Mouse (Mus musculus) heart, adult 8-10 months (tissue): ENCODE measurements around the gene Olfr1120. TPM values are rescaled to one million over a fixed set of nuclear protein-coding genes. Genes with fewer than 3 reads are reported as not detected.
A peak's percentile ranks its signal among the peaks of the same experiment; 100 is the strongest.
"Not testable (repeated sequence)": the region's sequence is repeated elsewhere in the genome, so short reads cannot be mapped to it uniquely, and the experiment has no call there.

Experiments used
- DNase-seq: peaks from one replicate; pipeline ENCODE4 v3.0.0; 2022; ENCODE audit warnings: low spot score
- total RNA-seq, 4 experiments: library from RNA; stranded (reverse); gene quantifications; 2 replicates each; pipeline ENCODE4 v1.2.4; 2022

Olfr1120 gene
- not detected for total RNA-seq

GRCm38 (mm10) chr2:87354515-87354914 is at the start of gene Olfr1120:
Olfr1120 (plus strand) TSS chr2:87354815.
- no peak for DNase-seq

DNA sequence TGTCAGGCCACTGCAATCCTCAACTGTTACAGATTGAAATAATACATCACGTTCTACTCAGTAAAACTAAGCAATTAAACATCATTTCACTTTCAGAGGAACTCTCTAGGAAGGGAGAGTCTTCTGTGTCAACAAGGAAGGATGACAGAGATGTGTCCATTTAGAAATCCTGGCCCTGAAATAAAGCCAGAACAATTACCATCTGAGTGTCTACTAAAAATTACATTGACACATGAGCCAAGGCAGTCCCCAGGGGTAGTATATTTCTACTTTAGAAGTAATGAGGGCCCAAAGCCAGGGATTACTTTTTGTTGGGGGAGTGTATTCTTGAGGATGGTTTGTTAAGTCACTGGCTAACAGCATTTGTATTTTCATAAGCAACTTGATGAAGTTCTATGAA is 47.3 kb upstream of the Olfr1120 start, which contains the start of gene Olfr1118:
TSS of gene Olfr1118 (plus strand) at position 301 of the 400 bp plus-strand sequence.
- no peak for DNase-seq

DNA sequence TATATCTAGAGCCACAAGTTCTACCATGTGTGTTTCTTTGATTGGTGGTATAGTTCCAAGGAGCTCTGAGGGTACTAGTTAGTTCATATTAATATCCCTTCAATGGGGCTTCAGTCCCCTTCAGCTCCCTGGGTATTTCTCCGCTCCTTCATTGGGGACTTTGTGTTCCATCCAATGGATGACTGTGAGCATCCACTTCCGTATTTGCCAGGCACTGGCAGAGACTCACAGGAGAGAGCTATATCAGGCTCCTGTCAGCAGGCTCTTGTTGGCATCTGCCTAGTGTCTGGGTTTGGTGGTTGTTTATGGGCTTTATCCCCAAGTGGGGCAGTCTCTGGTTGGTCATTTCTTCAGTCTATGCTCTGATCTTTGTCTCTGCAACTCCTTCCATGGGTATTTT is 5.5 kb downstream of the Olfr1120 start:
- peak; percentile 11 for DNase-seq

GRCm38 (mm10) chr2:87369595-87369994 is 15.0 kb downstream of the Olfr1120 start, which contains the start of gene Olfr1121:
Olfr1121 (plus strand) TSS chr2:87369895.
- DNase-seq, result no peak

GRCm38 (mm10) chr2:87371726-87372125 is 17.1 kb downstream of the Olfr1120 start:
- DNase-seq, result no peak

DNA sequence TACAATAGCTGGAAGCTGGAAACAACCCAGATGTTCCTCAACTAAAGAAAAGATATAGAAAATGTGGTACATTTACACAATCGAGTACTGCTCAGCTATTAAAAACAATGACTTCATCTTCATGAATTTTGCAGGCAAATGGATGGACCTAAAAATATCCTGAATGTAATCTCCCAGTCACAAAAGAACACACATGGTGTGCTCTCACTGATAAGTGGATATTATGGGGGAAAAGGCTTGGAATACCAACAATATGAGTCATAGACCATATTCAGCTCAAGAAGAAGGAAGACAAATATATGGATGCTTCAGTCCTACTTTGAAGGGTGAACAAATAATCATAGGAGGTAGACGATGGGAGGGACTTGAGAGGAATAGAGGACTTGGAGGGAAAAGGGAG is 29.3 kb downstream of the Olfr1120 start:
- DNase-seq, result no peak

DNA sequence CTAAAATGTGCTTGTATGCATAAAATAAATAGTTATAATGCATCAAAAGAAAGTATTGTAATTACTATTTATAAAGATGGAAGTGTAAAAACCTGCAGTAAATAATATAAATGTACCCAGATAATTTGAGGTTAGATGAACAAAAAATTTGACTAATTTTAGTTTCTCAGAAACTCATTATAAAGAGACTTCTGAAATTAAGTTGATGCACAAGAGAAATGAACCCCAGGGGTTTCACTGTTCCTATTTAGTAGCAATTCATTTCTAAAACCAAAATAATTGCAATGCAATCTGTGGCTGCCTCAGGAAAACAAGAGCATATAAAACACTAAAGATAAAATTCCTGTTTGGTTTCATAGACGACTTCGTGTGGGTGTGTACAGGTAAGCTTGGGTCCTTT is 30.9 kb downstream of the Olfr1120 start, which contains the start of gene Olfr1122:
TSS of gene Olfr1122 (plus strand) at position 301 of the 400 bp plus-strand sequence.
- no peak for DNase-seq

DNA sequence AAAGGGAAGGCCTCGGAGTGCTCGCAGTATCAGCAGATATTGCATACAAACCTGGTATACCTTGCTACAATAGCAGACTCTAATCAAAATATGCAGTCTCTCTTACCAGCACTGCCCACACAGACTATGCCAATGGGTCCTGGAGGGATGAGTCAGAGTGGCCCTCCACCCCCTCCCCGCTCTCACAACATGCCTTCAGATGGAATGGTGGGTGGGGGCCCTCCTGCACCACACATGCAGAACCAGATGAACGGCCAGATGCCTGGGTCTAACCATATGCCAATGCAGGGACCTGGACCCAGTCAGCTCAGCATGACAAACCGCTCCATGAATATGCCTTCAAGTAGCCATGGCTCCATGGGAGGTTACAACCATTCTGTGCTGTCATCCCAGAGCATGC is 39.0 kb downstream of the Olfr1120 start:
- DNase-seq, result not testable (repeated sequence)

DNA sequence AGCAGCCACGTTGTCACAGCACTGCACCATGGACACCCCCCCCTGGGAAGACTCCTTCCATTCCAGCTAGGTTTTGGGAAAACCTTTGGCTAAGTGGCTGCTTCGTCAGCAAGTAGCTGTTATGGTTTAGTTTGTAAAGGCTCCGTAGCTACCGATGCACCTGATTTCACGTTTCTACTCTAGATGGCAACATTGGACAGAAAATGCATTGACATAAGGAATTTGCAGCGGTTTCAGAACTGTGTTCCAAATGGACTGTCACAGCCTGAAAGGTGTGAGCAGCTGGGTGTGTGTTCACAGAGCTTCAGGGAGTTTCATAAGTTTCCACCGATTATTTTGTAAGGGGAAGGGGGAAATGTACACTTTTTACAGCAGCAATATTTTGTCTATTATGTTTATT is 40.1 kb downstream of the Olfr1120 start:
- not testable (repeated sequence) for DNase-seq

Other genes with a start within 250 kb of the Olfr1120 start
- gene Olfr259, start 240.2 kb upstream of the Olfr1120 start, total RNA-seq, result not detected
- not detected for gene Olfr1110, start 214.5 kb upstream of the Olfr1120 start, total RNA-seq
- not detected for gene Olfr1111, start 202.2 kb upstream of the Olfr1120 start, total RNA-seq
- not detected for gene Olfr1112, start 167.0 kb upstream of the Olfr1120 start, total RNA-seq
- not detected for gene Olfr1113, start 145.8 kb upstream of the Olfr1120 start, total RNA-seq
- not detected for gene Olfr1115, start 106.8 kb upstream of the Olfr1120 start, total RNA-seq
- not detected for gene Olfr1116, start 87.3 kb upstream of the Olfr1120 start, total RNA-seq
- gene Olfr1118, start 47.2 kb upstream of the Olfr1120 start, total RNA-seq, result not detected
- gene Olfr1121, start 15.1 kb downstream of the Olfr1120 start, total RNA-seq, result not detected
- gene Olfr1122, start 31.0 kb downstream of the Olfr1120 start, total RNA-seq, result not detected
- gene Olfr1123, start 61.8 kb downstream of the Olfr1120 start, total RNA-seq, result not detected
- gene Olfr1124, start 75.5 kb downstream of the Olfr1120 start, total RNA-seq, result not detected
- gene Olfr1126, start 99.1 kb downstream of the Olfr1120 start, total RNA-seq, result not detected
- not detected for gene Pramel7, start 142.3 kb downstream of the Olfr1120 start, total RNA-seq
- not detected for gene Pramel6, start 151.8 kb downstream of the Olfr1120 start, total RNA-seq
- gene Olfr153, start 177.0 kb downstream of the Olfr1120 start, total RNA-seq, result not detected
- gene Olfr1128, start 190.7 kb downstream of the Olfr1120 start, total RNA-seq, result not detected
- not detected for gene Olfr1129, start 219.1 kb downstream of the Olfr1120 start, total RNA-seq